Mouse (Mus musculus) ES-E14 (cell line): ENCODE results near the gene Gm20532. TPM values are rescaled to one million over a fixed set of nuclear protein-coding genes. Genes with fewer than 3 reads are reported as not detected.

ENCODE experiments used
- DNase-seq: peaks from one replicate; pipeline ENCODE4 v3.0.0-alpha.2; 2013; ENCODE audit warnings: low read depth, low spot score
- H3K27ac ChIP-seq: 2 replicates; pipeline ENCODE4 v1.5.1; 2012; ENCODE audit warnings: low read depth, mild to moderate bottlenecking, low read length, moderate library complexity, mixed read lengths; ENCODE audit not compliant: poor library complexity, insufficient read depth, severe bottlenecking
- H3K36me3 ChIP-seq: 2 replicates; pipeline ENCODE4 v1.6.1; 2012; ENCODE audit warnings: mild to moderate bottlenecking, low read length, moderate library complexity, mixed read lengths; ENCODE audit not compliant: control insufficient read depth, poor library complexity, insufficient read depth, severe bottlenecking
- H3K4me1 ChIP-seq, 2 experiments: fragments of 150-350 bp in 1 of 2; sonication (generic) in 1 of 2; 2 replicates each; pipeline ENCODE4 v1.6.1; 2012; ENCODE audit warnings: low read length in 2 of 2, mild to moderate bottlenecking in 1 of 2, mixed read lengths in 1 of 2; ENCODE audit not compliant: control insufficient read depth in 2 of 2, insufficient read depth in 2 of 2, poor library complexity in 1 of 2
- H3K4me3 ChIP-seq, 2 experiments: fragments of 150-350 bp in 1 of 2; sonication (generic) in 1 of 2; 2 replicates each; pipeline ENCODE4 v1.5.1; 2012; ENCODE audit warnings: low read length in 2 of 2, low read depth in 1 of 2, mild to moderate bottlenecking in 1 of 2, mixed read lengths in 1 of 2; ENCODE audit not compliant: insufficient read depth in 1 of 2, poor library complexity in 1 of 2, severe bottlenecking in 1 of 2
- H3K9ac ChIP-seq: 2 replicates; pipeline ENCODE4 v1.6.1; 2012; ENCODE audit warnings: low read depth, mild to moderate bottlenecking, low read length, mixed read lengths; ENCODE audit not compliant: poor library complexity, insufficient read depth, severe bottlenecking
- H3K9me3 ChIP-seq: fragments of 150-350 bp; sonication (generic); 2 replicates; pipeline ENCODE4 v1.6.1; 2012; ENCODE audit warnings: low read depth, mild to moderate bottlenecking, low read length; ENCODE audit not compliant: control insufficient read depth, insufficient read depth
- CHD2 ChIP-seq: IDR thresholded peaks from 2 replicates; pipeline ENCODE4 v1.6.1; 2014; ENCODE audit warnings: mild to moderate bottlenecking, low read depth, low read length, inconsistent platforms
- HCFC1 ChIP-seq: IDR thresholded peaks from 2 replicates; pipeline ENCODE4 v1.6.1; 2012; ENCODE audit warnings: low read length, inconsistent platforms, borderline replicate concordance; ENCODE audit not compliant: insufficient read depth
- MAFK ChIP-seq: IDR thresholded peaks from 2 replicates; pipeline ENCODE4 v1.6.1; 2014; ENCODE audit warnings: mild to moderate bottlenecking, low read depth, low read length, inconsistent platforms; ENCODE audit not compliant: insufficient read depth
- ZC3H11A ChIP-seq: IDR thresholded peaks from 2 replicates; pipeline ENCODE4 v1.6.1; 2012; ENCODE audit warnings: low read depth, mild to moderate bottlenecking, inconsistent platforms, low read length, borderline replicate concordance
- ZNF384 ChIP-seq: IDR thresholded peaks from 2 replicates; pipeline ENCODE4 v1.6.1; 2012; ENCODE audit warnings: low read depth, low read length, inconsistent platforms
- in situ Hi-C, 2 experiments: fragments of 600-800 bp; cut with MboI; formaldehyde crosslinking; loops; one replicate each; pipeline ENCODE4 v1.15.1; 2025; ENCODE audit warnings: low sequenced_read_pairs in 2 of 2, inconsistent platforms in 1 of 2; ENCODE audit not compliant: unreplicated experiment in 2 of 2
- total RNA-seq: library from RNA; depleted of rRNA; stranded (reverse); fragments of 300-350 nt; gene quantifications from 2 replicates; pipeline ENCODE4 v1.2.3, GENCODE M21; 2012

The Gm20532 gene
- total RNA-seq, 1 experiment, result not detected

- H3K36me3 ChIP-seq, result peaks cover under 1% of the 10 kb centered on the region; the same call in 1 of the 2 replicates
- H3K4me1 ChIP-seq, result peaks cover 0 to 4% of the 10 kb centered on the region in 2 experiments; a peak in 1 of 4 replicates
- peak overlapping the region; percentile 81 for H3K9ac ChIP-seq
- no peak for TF ChIP-seq ZC3H11A
- TF ChIP-seq MAFK, result no peak
- no peak for TF ChIP-seq HCFC1
- no peak for DNase-seq
- H3K4me3 ChIP-seq, result peak overlapping the region; percentile 65 to 70
- in situ Hi-C loops, result no loop called here
- H3K27ac ChIP-seq, result no peak overlapping the region
- H3K9me3 ChIP-seq, result no peaks in the 10 kb centered on the region
These were observed 42.5 kb downstream of the Gm20532 start for GRCm38 (mm10) chr2:26628792-26629437.

GRCm38 (mm10) chr2:26632541-26633395 is 46.3 kb downstream of the Gm20532 start:
- H3K36me3 ChIP-seq, result peaks cover 33% of the 10 kb centered on the region
- TF ChIP-seq CHD2 (no peak), MAFK (no peak), HCFC1 (no peak), ZNF384 (no peak), ZC3H11A (no peak)
- H3K9me3 ChIP-seq, result no peaks in the 10 kb centered on the region
- H3K9ac ChIP-seq, result no peak overlapping the region
- no peak overlapping the region for H3K4me3 ChIP-seq
- H3K4me1 ChIP-seq, result peaks cover 0 to 11% of the 10 kb centered on the region in 2 experiments; a peak in 1 of 4 replicates
- no peak overlapping the region for H3K27ac ChIP-seq
- in situ Hi-C loops, result no loop called here
- DNase-seq, result no peak

- H3K9me3 ChIP-seq, result no peaks in the 10 kb centered on the region
- no peak overlapping the region for H3K9ac ChIP-seq
- peaks cover 0 to 9% of the 10 kb centered on the region in 2 experiments; a peak in 1 of 4 replicates for H3K4me1 ChIP-seq
- no peak overlapping the region for H3K4me3 ChIP-seq
- in situ Hi-C loops, result no loop called here
- H3K36me3 ChIP-seq, result peaks cover 46% of the 10 kb centered on the region
- no peak overlapping the region for H3K27ac ChIP-seq
- DNase-seq, result no peak
- TF ChIP-seq HCFC1, result no peak
- no peak for TF ChIP-seq CHD2
These were observed 47.6 kb downstream of the Gm20532 start for GRCm38 (mm10) chr2:26633953-26634530.

- Histone ChIP-seq H3K36me3 (peaks cover 49% of the 10 kb centered on the region), H3K9me3 (no peaks in the 10 kb centered on the region), H3K4me3 (no peak overlapping the region), H3K27ac (no peak overlapping the region), H3K9ac (no peak overlapping the region), H3K4me1 (peaks cover 0 to 8% of the 10 kb centered on the region in 2 experiments; a peak in 1 of 4 replicates)
- in situ Hi-C loops, result no loop called here
- TF ChIP-seq MAFK (no peak), ZNF384 (no peak), HCFC1 (no peak), ZC3H11A (no peak), CHD2 (no peak)
- no peak for DNase-seq
These were observed 48.4 kb downstream of the Gm20532 start for GRCm38 (mm10) chr2:26634629-26635488.
